Mouse (Mus musculus) 3134 (cell line): ENCODE results near the gene Grsf1.
A peak's percentile ranks its signal among the peaks of the same experiment; 100 is the strongest.

Experiments used
- DNase-seq: peaks from one replicate; pipeline ENCODE4 v3.0.0-alpha.2; 2011; ENCODE audit warnings: low spot score; ENCODE audit not compliant: insufficient read length; ENCODE audit errors: extremely low read depth

The Grsf1 gene

GRCm38 (mm10) chr5:88675443-88676387 lies at the start of gene Grsf1:
Gene Grsf1, minus strand, starts transcription at chr5:88676171.
- peak; percentile 90 for DNase-seq

GRCm38 (mm10) chr5:88724030-88724429 lies 48.1 kb upstream of the Grsf1 start:
- no peak for DNase-seq

GRCm38 (mm10) chr5:88722213-88722600 lies 46.2 kb upstream of the Grsf1 start:
- DNase-seq: no peak

GRCm38 (mm10) chr5:88721565-88722212 lies 45.7 kb upstream of the Grsf1 start:
- peak; percentile 78 for DNase-seq

GRCm38 (mm10) chr5:88721003-88721475 lies 45.1 kb upstream of the Grsf1 start:
- no peak for DNase-seq

GRCm38 (mm10) chr5:88720116-88721002 lies 44.4 kb upstream of the Grsf1 start, which contains the start of gene Mob1b:
Gene Mob1b, plus strand, starts transcription at chr5:88720855.
- DNase-seq: peak; percentile 98

GRCm38 (mm10) chr5:88716983-88717382 lies 41.0 kb upstream of the Grsf1 start:
- DNase-seq: no peak

- no peak for DNase-seq
Observed at GRCm38 (mm10) chr5:88712328-88712727, 36.4 kb upstream of the Grsf1 start.

- no peak for DNase-seq
Observed at GRCm38 (mm10) chr5:88711618-88712224, 35.8 kb upstream of the Grsf1 start.

- DNase-seq: no peak
Observed at GRCm38 (mm10) chr5:88711128-88711527, 35.2 kb upstream of the Grsf1 start.

- no peak for DNase-seq
Observed at GRCm38 (mm10) chr5:88703551-88703950, 27.6 kb upstream of the Grsf1 start.

- no peak for DNase-seq
Observed at GRCm38 (mm10) chr5:88702041-88702440, 26.1 kb upstream of the Grsf1 start.

- no peak for DNase-seq
Observed at GRCm38 (mm10) chr5:88699251-88699913, 23.4 kb upstream of the Grsf1 start.

- no peak for DNase-seq
Observed at GRCm38 (mm10) chr5:88697291-88697690, 21.3 kb upstream of the Grsf1 start.

GRCm38 (mm10) chr5:88693057-88693456 lies 17.1 kb upstream of the Grsf1 start:
- no peak for DNase-seq

GRCm38 (mm10) chr5:88692586-88692985 lies 16.6 kb upstream of the Grsf1 start:
- no peak for DNase-seq

- no peak for DNase-seq
Observed at GRCm38 (mm10) chr5:88691506-88692095, 15.6 kb upstream of the Grsf1 start.

- no peak for DNase-seq
Observed at GRCm38 (mm10) chr5:88690681-88691505, 14.9 kb upstream of the Grsf1 start.
